In the genomic region with DNA sequence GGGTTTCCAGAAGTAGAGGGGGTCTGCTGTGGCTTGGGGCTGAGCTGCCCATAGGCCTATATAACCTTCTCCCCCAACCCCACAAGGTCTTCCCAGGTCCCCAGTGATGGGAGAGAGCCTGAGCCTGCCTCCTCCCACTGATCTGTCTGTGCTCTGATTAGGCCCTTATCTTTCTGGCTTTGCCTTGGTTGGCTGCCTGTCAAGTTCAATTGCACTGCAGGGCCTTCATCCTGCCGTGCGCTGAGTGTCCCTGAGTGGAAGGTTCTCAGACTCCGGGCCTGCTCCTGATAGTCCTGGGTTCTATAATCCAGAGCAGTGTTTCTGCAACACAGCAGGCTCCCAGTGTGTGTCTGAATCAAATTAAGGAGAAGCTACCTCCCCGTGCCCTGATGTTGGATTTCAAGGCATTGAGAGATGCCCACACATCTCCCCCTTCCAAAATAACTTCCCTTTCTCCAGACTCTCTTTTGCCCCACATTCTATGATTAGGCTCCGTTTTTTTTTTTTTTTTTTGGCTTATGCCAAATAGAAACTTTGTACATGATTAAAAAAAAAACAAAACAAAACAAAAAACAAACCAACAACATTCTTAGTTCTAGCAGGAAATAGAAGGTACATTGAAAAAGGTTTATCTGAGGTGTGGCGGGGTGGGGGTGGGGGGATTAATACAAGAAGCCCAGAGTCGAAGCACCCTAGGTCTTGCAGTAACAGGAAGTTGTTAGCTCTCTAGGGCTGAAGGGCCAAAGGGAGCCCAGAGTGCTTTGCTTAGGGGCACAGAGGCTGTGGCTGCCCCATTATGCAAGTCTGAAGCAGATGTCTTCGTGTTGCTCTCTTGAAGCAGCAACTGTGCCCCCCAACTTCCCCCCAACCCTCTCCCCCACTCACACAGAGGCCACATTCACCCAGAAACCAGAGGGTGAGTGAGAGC, we compare ENCODE assay signal across 11 mouse cellular contexts.
A peak's percentile ranks its signal among the peaks of the same experiment; 100 is the strongest.
DNase-seq lines count a peak whose midpoint lies in the region; ATAC-seq and TF ChIP-seq lines count a peak whose summit lies in the region.
"Had no signal": no experiment of that assay in that cellular context is flagged by ENCODE, and none has a peak within 500 bp of the region (broad histone marks: within the 10 kb centered on the region; RNA-seq: fewer than 3 reads in every experiment).

No protein-coding gene starts in this region.

- 0 out of 2 replicates have a peak, but pooled peaks have one; percentile 17 for TF ChIP-seq EP300 in liver, postnatal 0 days (IDR thresholded peaks at IDR 0.05; ENCODE audit: low read depth)

- no peak for DNase-seq in forebrain, embryonic 10.5 days (ENCODE audit: extremely low spot score, low spot score)
- DNase-seq in forebrain, embryonic 11.5 days (ENCODE audit: low spot score): no peak
- peak; percentile 68 for DNase-seq in adrenal gland, postnatal 25 days
- peak; percentile 22 for DNase-seq in liver, postnatal 0 days
- DNase-seq in left cerebral cortex, adult 9 months (ENCODE audit: low spot score in 2 of 2): no peak
- DNase-seq in neural tube, embryonic 10.5 days (ENCODE audit: extremely low spot score, low spot score): no peak
- DNase-seq: right cerebral cortex, postnatal 14 days had no signal

- ATAC-seq in forebrain, embryonic 11.5 days (replicated peaks; ENCODE audit: low FRiP score): no peak
- ATAC-seq in heart, embryonic 14.5 days (ENCODE audit: insufficient number of reproducible peaks, insufficient read depth, low FRiP score, low read depth): peak; percentile 61; the same call in 1 of the 2 replicates
- ATAC-seq in liver, postnatal 0 days: no peak
- no peak for ATAC-seq in intestine, postnatal 0 days
- ATAC-seq: forebrain, embryonic 13.5 days had no signal

- WGBS in forebrain, embryonic 10.5 days: 53% methylated on average over 8 of the region's 8 CpGs
- 53% methylated on average over 8 of the region's 8 CpGs for WGBS in forebrain, embryonic 11.5 days
- 23% methylated on average over 8 of the region's 8 CpGs for WGBS in heart, embryonic 14.5 days
- 26% methylated on average over 8 of the region's 8 CpGs for WGBS in liver, postnatal 0 days (ENCODE audit: insufficient replicate concordance)
- WGBS in intestine, postnatal 0 days: 37% methylated on average over 8 of the region's 8 CpGs

- H3K4me3 ChIP-seq in forebrain, embryonic 10.5 days: no peak overlapping the region
- H3K4me3 ChIP-seq in forebrain, embryonic 11.5 days (ENCODE audit: low read depth, low read length): no peak overlapping the region
- no peak overlapping the region for H3K4me3 ChIP-seq in heart, embryonic 14.5 days (ENCODE audit: control insufficient read depth in 1 of 2, insufficient read depth in 1 of 2, low read depth in 1 of 2, low read length in 2 of 2)
- H3K4me3 ChIP-seq in liver, postnatal 0 days (ENCODE audit: low read depth, low read length): no peak overlapping the region
- H3K4me3 ChIP-seq in intestine, postnatal 0 days (ENCODE audit: low read depth, low read length): no peak overlapping the region
- H3K4me3 ChIP-seq: forebrain, embryonic 13.5 days; midbrain, embryonic 12.5 days had no signal

- no peaks in the 10 kb centered on the region for H3K36me3 ChIP-seq in forebrain, embryonic 10.5 days (replicated peaks)
- H3K36me3 ChIP-seq in forebrain, embryonic 11.5 days (ENCODE audit: control insufficient read depth, insufficient read depth, low read length): no peaks in the 10 kb centered on the region
- H3K36me3 ChIP-seq in heart, embryonic 14.5 days (ENCODE audit: control insufficient read depth, insufficient read depth, low read length): no peaks in the 10 kb centered on the region
- no peaks in the 10 kb centered on the region for H3K36me3 ChIP-seq in liver, postnatal 0 days (replicated peaks; ENCODE audit: insufficient read depth, low read length)
- H3K36me3 ChIP-seq in intestine, postnatal 0 days (ENCODE audit: control insufficient read depth, insufficient read depth): no peaks in the 10 kb centered on the region
- H3K36me3 ChIP-seq: midbrain, embryonic 12.5 days had no signal

- H3K4me1 ChIP-seq in forebrain, embryonic 10.5 days: peaks cover 15% of the 10 kb centered on the region; the same call in 1 of the 2 replicates
- H3K4me1 ChIP-seq in forebrain, embryonic 11.5 days (replicated peaks; ENCODE audit: control insufficient read depth, insufficient read depth, low read length): no peaks in the 10 kb centered on the region
- peaks cover 18 to 19% of the 10 kb centered on the region in 2 experiments for H3K4me1 ChIP-seq in heart, embryonic 14.5 days (ENCODE audit: control insufficient read depth in 2 of 2, insufficient read depth in 2 of 2, low read length in 2 of 2)
- no peaks in the 10 kb centered on the region for H3K4me1 ChIP-seq in liver, postnatal 0 days (ENCODE audit: insufficient read depth)
- H3K4me1 ChIP-seq in intestine, postnatal 0 days (replicated peaks; ENCODE audit: control insufficient read depth, insufficient read depth, low read length): no peaks in the 10 kb centered on the region
- H3K4me1 ChIP-seq: forebrain, embryonic 13.5 days; midbrain, embryonic 12.5 days had no signal

- H3K4me2 ChIP-seq in forebrain, embryonic 11.5 days (ENCODE audit: low read depth, low read length, severe bottlenecking): no peak overlapping the region
- peak overlapping the region; percentile 12; the same call in 1 of the 2 replicates for H3K4me2 ChIP-seq in heart, embryonic 14.5 days (ENCODE audit: low read length)
- H3K4me2 ChIP-seq in liver, postnatal 0 days (ENCODE audit: low read depth, low read length): no peak overlapping the region
- no peak overlapping the region for H3K4me2 ChIP-seq in intestine, postnatal 0 days (replicated peaks; ENCODE audit: low read depth)
- H3K4me2 ChIP-seq: forebrain, embryonic 13.5 days; midbrain, embryonic 12.5 days had no signal

- TF ChIP-seq CTCF in liver, postnatal 0 days (IDR thresholded peaks at IDR 0.05; ENCODE audit: low read depth): no peak
- no peak for TF ChIP-seq CTCF in intestine, postnatal 0 days (IDR thresholded peaks at IDR 0.05; ENCODE audit: low read depth)

- H3K27me3 ChIP-seq in forebrain, embryonic 10.5 days (ENCODE audit: poor library complexity, severe bottlenecking): no peaks in the 10 kb centered on the region
- no peaks in the 10 kb centered on the region for H3K27me3 ChIP-seq in forebrain, embryonic 11.5 days (ENCODE audit: control insufficient read depth, insufficient read depth, low read length)
- H3K27me3 ChIP-seq in heart, embryonic 14.5 days (ENCODE audit: control insufficient read depth, insufficient read depth, low read length): no peaks in the 10 kb centered on the region
- no peaks in the 10 kb centered on the region for H3K27me3 ChIP-seq in liver, postnatal 0 days (ENCODE audit: insufficient read depth, low read length)
- H3K27me3 ChIP-seq in intestine, postnatal 0 days (replicated peaks; ENCODE audit: control insufficient read depth, insufficient read depth, low read length): no peaks in the 10 kb centered on the region
- H3K27me3 ChIP-seq: forebrain, embryonic 13.5 days; midbrain, embryonic 12.5 days had no signal

- no peaks in the 10 kb centered on the region for H3K9me3 ChIP-seq in forebrain, embryonic 10.5 days
- no peaks in the 10 kb centered on the region for H3K9me3 ChIP-seq in forebrain, embryonic 11.5 days (ENCODE audit: control insufficient read depth, low read length)
- 0 out of 2 replicates have a peak, but pooled peaks cover 5% of the 10 kb centered on the region for H3K9me3 ChIP-seq in heart, embryonic 14.5 days (ENCODE audit: control insufficient read depth, low read length)
- H3K9me3 ChIP-seq in liver, postnatal 0 days (ENCODE audit: low read length): no peaks in the 10 kb centered on the region
- H3K9me3 ChIP-seq in intestine, postnatal 0 days (ENCODE audit: control insufficient read depth): no peaks in the 10 kb centered on the region
- H3K9me3 ChIP-seq: forebrain, embryonic 13.5 days; midbrain, embryonic 12.5 days had no signal

- H3K9ac ChIP-seq in forebrain, embryonic 11.5 days (ENCODE audit: low read length): no peak overlapping the region
- no peak overlapping the region for H3K9ac ChIP-seq in heart, embryonic 14.5 days (ENCODE audit: low read length)
- no peak overlapping the region for H3K9ac ChIP-seq in liver, postnatal 0 days (replicated peaks)
- H3K9ac ChIP-seq in intestine, postnatal 0 days (ENCODE audit: low read depth, low read length): no peak overlapping the region
- H3K9ac ChIP-seq: forebrain, embryonic 13.5 days; midbrain, embryonic 12.5 days had no signal

- H3K27ac ChIP-seq in forebrain, embryonic 10.5 days: peak overlapping the region; percentile 37; the same call in 1 of the 2 replicates
- no peak overlapping the region for H3K27ac ChIP-seq in forebrain, embryonic 11.5 days (ENCODE audit: low read depth, low read length)
- peak overlapping the region; percentile 59 to 60 for H3K27ac ChIP-seq in heart, embryonic 14.5 days (replicated peaks in 1 of 2; ENCODE audit: control insufficient read depth in 1 of 2, insufficient read depth in 1 of 2, low read depth in 2 of 2, low read length in 2 of 2)
- no peak overlapping the region for H3K27ac ChIP-seq in liver, postnatal 0 days (ENCODE audit: low read depth)
- no peak overlapping the region for H3K27ac ChIP-seq in intestine, postnatal 0 days (ENCODE audit: low read depth, low read length)
- H3K27ac ChIP-seq: forebrain, embryonic 13.5 days; midbrain, embryonic 12.5 days had no signal

Comparison
In these comparisons a context has a peak if more than half of its experiments do, and no peak if none do; other contexts are left out.
1. H3K27ac ChIP-seq: peak in forebrain, embryonic 10.5 days (single experiment) and heart, embryonic 14.5 days (2 of 2); none in forebrain, embryonic 11.5 days (single experiment), liver, postnatal 0 days (single experiment) and intestine, postnatal 0 days (single experiment).
2. DNase-seq: peak in adrenal gland, postnatal 25 days (single experiment) and liver, postnatal 0 days (single experiment); none in forebrain, embryonic 10.5 days (single experiment), forebrain, embryonic 11.5 days (single experiment), left cerebral cortex, adult 9 months (0 of 2) and neural tube, embryonic 10.5 days (single experiment).